Mouse (Mus musculus) brain, embryonic 18.5 days (tissue): ENCODE results near the gene Tbc1d9b.

Experiments used
- DNase-seq: peaks from one replicate; pipeline ENCODE4 v3.0.0-alpha.2; 2012; ENCODE audit warnings: low read depth, low spot score

Tbc1d9b gene

GRCm38 (mm10) chr11:50210505-50211151, 79.4 kb downstream of the Tbc1d9b start, which contains the start of the genes Sqstm1 and Mgat4b:
Gene Sqstm1, minus strand, starts transcription at chr11:50210827.
Gene Mgat4b, plus strand, starts transcription at chr11:50210890.
- peak; percentile 55 for DNase-seq

- DNase-seq = no peak
These were observed 80.3 kb downstream of the Tbc1d9b start for GRCm38 (mm10) chr11:50211322-50212059.

DNA sequence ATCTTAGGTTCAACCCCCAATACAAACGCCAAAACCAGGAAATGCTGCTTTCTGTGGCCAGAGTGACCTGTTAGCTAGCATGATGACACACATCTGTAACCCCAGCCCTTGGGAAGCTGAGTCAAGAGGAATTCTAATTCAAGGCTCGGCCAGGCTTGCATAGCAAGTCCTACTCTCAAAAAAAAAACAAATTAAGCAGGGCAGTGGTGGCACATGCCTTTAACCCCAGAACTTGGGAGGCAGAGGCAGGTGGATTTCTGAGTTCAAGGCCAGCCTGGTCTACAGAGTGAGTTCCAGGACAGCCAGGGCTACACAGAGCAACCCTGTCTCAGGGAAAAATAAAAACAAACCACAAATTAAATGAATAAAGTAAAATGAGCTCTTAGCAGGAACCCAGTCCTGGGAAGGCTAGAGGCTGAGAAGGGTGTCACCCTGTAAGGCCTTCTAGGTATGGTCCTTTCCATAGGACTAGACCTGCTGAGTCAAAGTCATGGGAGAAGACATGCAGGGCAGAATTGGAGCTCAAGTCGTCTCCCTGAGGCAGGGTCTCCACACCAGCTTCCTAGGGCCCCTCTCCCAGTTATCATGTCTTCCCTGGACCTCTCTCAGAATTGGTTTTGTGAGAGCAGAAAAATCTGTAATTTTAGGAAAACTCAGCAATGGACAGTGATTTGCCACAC, 81.0 kb downstream of the Tbc1d9b start:
- no peak for DNase-seq

- DNase-seq = no peak
These were observed 81.9 kb downstream of the Tbc1d9b start for GRCm38 (mm10) chr11:50212848-50213758.

DNA sequence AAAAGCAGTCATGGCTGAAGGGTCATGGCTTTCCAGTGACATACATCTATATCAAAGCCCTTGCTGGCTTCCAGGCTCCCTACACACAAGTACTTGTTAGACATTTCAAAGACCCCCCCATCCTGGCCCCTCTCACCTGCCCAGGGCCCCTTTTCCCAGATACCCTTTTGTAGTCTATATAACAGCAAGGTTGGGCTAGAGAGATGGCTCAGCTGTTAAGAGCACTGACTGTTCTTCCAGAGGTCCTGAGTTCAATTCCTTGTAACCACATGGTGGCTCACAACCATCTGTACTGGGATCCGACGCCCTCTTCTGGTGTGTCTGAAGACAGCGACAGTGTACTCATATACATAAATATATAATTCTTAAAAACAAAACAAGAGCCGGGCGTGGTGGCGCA, 83.4 kb downstream of the Tbc1d9b start:
- DNase-seq = no peak

GRCm38 (mm10) chr11:50215633-50216032, 84.4 kb downstream of the Tbc1d9b start:
- no peak for DNase-seq

GRCm38 (mm10) chr11:50216724-50217366, 85.6 kb downstream of the Tbc1d9b start:
- no peak for DNase-seq

DNA sequence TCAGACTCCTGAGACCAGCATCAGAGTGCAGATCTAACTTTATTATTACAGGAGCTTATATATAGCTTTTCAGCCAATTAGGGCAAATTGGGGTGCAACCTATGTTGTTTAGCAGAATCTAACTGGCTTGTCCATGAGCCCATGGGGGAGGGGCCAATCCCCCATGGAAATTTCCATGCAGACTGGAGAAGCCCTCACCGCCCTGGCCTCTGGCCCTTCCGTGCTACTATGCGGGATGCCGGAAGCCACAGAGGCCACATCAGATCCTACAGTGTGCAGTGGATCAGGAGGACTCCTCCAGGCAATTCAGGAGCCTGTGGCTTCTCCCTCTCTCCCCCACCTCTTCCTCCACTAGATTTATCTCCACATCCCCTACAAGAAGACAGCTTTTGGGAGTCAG, 86.6 kb downstream of the Tbc1d9b start:
- DNase-seq = no peak

DNA sequence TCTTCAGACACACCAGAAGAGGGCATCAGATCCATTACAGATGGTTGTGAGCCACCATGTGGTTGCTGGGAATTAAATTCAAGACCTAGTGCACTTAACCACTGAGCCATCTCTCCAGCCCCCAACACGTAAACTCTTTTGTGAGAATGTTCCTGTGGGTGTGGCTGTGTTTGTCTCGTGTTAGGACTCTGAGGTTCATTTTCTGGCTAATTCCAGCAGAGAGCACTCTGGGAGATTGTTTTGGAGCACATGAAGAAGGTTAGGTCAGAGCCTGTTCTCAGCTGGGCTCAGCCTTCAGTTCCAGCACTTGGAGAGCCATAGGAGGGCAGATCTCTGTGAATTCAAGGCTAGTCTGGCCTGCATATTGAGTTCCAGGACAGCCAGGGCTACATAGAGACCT, 88.6 kb downstream of the Tbc1d9b start:
- DNase-seq = no peak
